Mouse (Mus musculus) heart, embryonic 14.5 days (tissue): ENCODE data around the gene Qser1. TPM values are rescaled to one million over a fixed set of nuclear protein-coding genes. Genes with fewer than 3 reads are reported as not detected.
"Not testable (repeated sequence)": the region's sequence is repeated elsewhere in the genome, so short reads cannot be mapped to it uniquely, and the experiment has no call there.

ENCODE experiments used
- ATAC-seq: fragments of 200-750 bp; cut with Nextera tagmentation; 2 replicates; pipeline ENCODE4 v1.8.0; 2017; ENCODE audit warnings: low read depth, moderate TSS enrichment; ENCODE audit not compliant: insufficient number of reproducible peaks, insufficient read depth, low FRiP score
- H3K27ac ChIP-seq, 2 experiments: fragments of 200-500 bp in 1 of 2; fragments of 300-500 bp in 1 of 2; sonication (generic) in 1 of 2; replicated peaks in 1 of 2; 2 replicates each; pipeline ENCODE4 v1.5.1; 2012 to 2014; ENCODE audit warnings: low read depth in 2 of 2, low read length in 2 of 2, control low read depth in 1 of 2, mild to moderate bottlenecking in 1 of 2, mixed read lengths in 1 of 2; ENCODE audit not compliant: control insufficient read depth in 1 of 2, insufficient read depth in 1 of 2
- H3K27me3 ChIP-seq: fragments of 300-500 bp; sonication (generic); 2 replicates; pipeline ENCODE4 v1.6.1; 2014; ENCODE audit warnings: mild to moderate bottlenecking, low read length, control low read depth; ENCODE audit not compliant: control insufficient read depth, insufficient read depth
- H3K36me3 ChIP-seq: fragments of 300-500 bp; sonication (generic); 2 replicates; pipeline ENCODE4 v1.6.1; 2014; ENCODE audit warnings: mild to moderate bottlenecking, control low read depth, low read length, mixed read lengths; ENCODE audit not compliant: control insufficient read depth, insufficient read depth
- H3K4me1 ChIP-seq, 2 experiments: fragments of 200-500 bp in 1 of 2; fragments of 300-500 bp in 1 of 2; sonication (generic) in 1 of 2; 2 replicates each; pipeline ENCODE4 v1.6.1; 2012 to 2014; ENCODE audit warnings: low read length in 2 of 2, control low read depth in 1 of 2, mixed read lengths in 1 of 2; ENCODE audit not compliant: control insufficient read depth in 2 of 2, insufficient read depth in 2 of 2
- H3K4me2 ChIP-seq: fragments of 300-500 bp; sonication (generic); 2 replicates; pipeline ENCODE4 v1.6.1; 2014; ENCODE audit warnings: mild to moderate bottlenecking, low read length
- H3K4me3 ChIP-seq, 2 experiments: fragments of 200-500 bp in 1 of 2; fragments of 300-500 bp in 1 of 2; sonication (generic) in 1 of 2; 2 replicates each; pipeline ENCODE4 v1.5.1; 2012 to 2014; ENCODE audit warnings: low read length in 2 of 2, mild to moderate bottlenecking in 2 of 2, control low read depth in 1 of 2, low read depth in 1 of 2, moderate library complexity in 1 of 2; ENCODE audit not compliant: control insufficient read depth in 1 of 2, insufficient read depth in 1 of 2
- H3K9ac ChIP-seq: fragments of 300-500 bp; sonication (generic); 2 replicates; pipeline ENCODE4 v1.6.1; 2014; ENCODE audit warnings: mild to moderate bottlenecking, low read length
- H3K9me3 ChIP-seq: fragments of 300-500 bp; sonication (generic); 2 replicates; pipeline ENCODE4 v1.6.1; 2016; ENCODE audit warnings: low read length, control low read depth; ENCODE audit not compliant: control insufficient read depth
- WGBS: fragments of 180-500 bp; shearing (Covaris S2); extraction: QIAGEN DNeasy Blood & Tissue Kit; methylation state at CpG from one replicate; pipeline ENCODE4 v1.1.7; 2014; 5-methylcytosine and 5-hydroxymethylcytosine counted together
- polyA plus RNA-seq: library from polyadenylated mRNA; unstranded; fragments of >200 nt; fragmentation: Nextera tagmentation; extraction: Ambion mirVana; gene quantifications from 2 replicates; pipeline ENCODE4 v1.2.1, GENCODE M21; 2014

The Qser1 gene
- polyA plus RNA-seq, 1 experiment from 2014 or later: 11.9 TPM

GRCm38 (mm10) chr2:104846638-104847414, 30.3 kb upstream of the Qser1 start:
- no peak for ATAC-seq
- no peak overlapping the region for H3K4me2 ChIP-seq
- H3K36me3 ChIP-seq: no peaks in the 10 kb centered on the region
- WGBS: 37% methylated on average over 4 of the region's 4 CpGs
- H3K4me3 ChIP-seq: no peak overlapping the region
- no peaks in the 10 kb centered on the region for H3K9me3 ChIP-seq
- no peak overlapping the region for H3K27ac ChIP-seq
- no peak overlapping the region for H3K9ac ChIP-seq
- peaks cover 2 to 7% of the 10 kb centered on the region in 2 experiments; a peak in 1 of 4 replicates for H3K4me1 ChIP-seq
- peaks cover 3% of the 10 kb centered on the region; the same call in 1 of the 2 replicates for H3K27me3 ChIP-seq

GRCm38 (mm10) chr2:104842559-104842958, 26.0 kb upstream of the Qser1 start:
- Histone ChIP-seq H3K9me3 (no peaks in the 10 kb centered on the region), H3K9ac (no peak overlapping the region), H3K4me3 (no peak overlapping the region), H3K4me2 (no peak overlapping the region), H3K36me3 (no peaks in the 10 kb centered on the region), H3K27me3 (no peaks in the 10 kb centered on the region), H3K4me1 (no peaks in the 10 kb centered on the region), H3K27ac (no peak overlapping the region)
- no peak for ATAC-seq

GRCm38 (mm10) chr2:104841736-104842135, 25.2 kb upstream of the Qser1 start:
- Histone ChIP-seq H3K4me3 (no peak overlapping the region), H3K4me1 (no peaks in the 10 kb centered on the region), H3K4me2 (no peak overlapping the region), H3K27me3 (no peaks in the 10 kb centered on the region), H3K9me3 (no peaks in the 10 kb centered on the region), H3K9ac (no peak overlapping the region), H3K36me3 (no peaks in the 10 kb centered on the region), H3K27ac (no peak overlapping the region)
- WGBS: 86% methylated on average over 7 of the region's 7 CpGs
- ATAC-seq: no peak

GRCm38 (mm10) chr2:104840974-104841373, 24.4 kb upstream of the Qser1 start:
- Histone ChIP-seq H3K9me3 (no peaks in the 10 kb centered on the region), H3K27ac (no peak overlapping the region), H3K9ac (no peak overlapping the region), H3K4me2 (no peak overlapping the region), H3K36me3 (no peaks in the 10 kb centered on the region), H3K4me3 (no peak overlapping the region), H3K27me3 (no peaks in the 10 kb centered on the region), H3K4me1 (no peaks in the 10 kb centered on the region)
- no peak for ATAC-seq

- WGBS: 66% methylated on average over 2 of the region's 2 CpGs
- Histone ChIP-seq H3K27ac (no peak overlapping the region), H3K4me1 (no peaks in the 10 kb centered on the region), H3K36me3 (no peaks in the 10 kb centered on the region), H3K4me2 (no peak overlapping the region), H3K27me3 (no peaks in the 10 kb centered on the region), H3K9ac (no peak overlapping the region), H3K9me3 (no peaks in the 10 kb centered on the region), H3K4me3 (no peak overlapping the region)
- ATAC-seq: no peak
Measured at GRCm38 (mm10) chr2:104832486-104832885, 15.9 kb upstream of the Qser1 start.

GRCm38 (mm10) chr2:104826191-104826590, 9.6 kb upstream of the Qser1 start:
- Histone ChIP-seq H3K4me2 (no peak overlapping the region), H3K4me3 (no peak overlapping the region), H3K27me3 (no peaks in the 10 kb centered on the region), H3K36me3 (no peaks in the 10 kb centered on the region), H3K9ac (no peak overlapping the region), H3K4me1 (no peaks in the 10 kb centered on the region), H3K27ac (no peak overlapping the region), H3K9me3 (no peaks in the 10 kb centered on the region)
- 84% methylated on average over 4 of the region's 4 CpGs for WGBS
- no peak for ATAC-seq

- not testable (repeated sequence) for H3K36me3 ChIP-seq, H3K9ac ChIP-seq, H3K27ac ChIP-seq, H3K4me2 ChIP-seq, ATAC-seq, H3K27me3 ChIP-seq, H3K4me3 ChIP-seq, H3K9me3 ChIP-seq
- WGBS: 84% methylated on average over 3 of the region's 3 CpGs
- peaks cover 0 to 14% of the 10 kb centered on the region in 2 experiments; a peak in 1 of 4 replicates for H3K4me1 ChIP-seq
Measured at GRCm38 (mm10) chr2:104818763-104819162, 2.2 kb upstream of the Qser1 start.
